In genomic region chr17:35917463-35918251, GRCm38 (mm10) we compare ENCODE assay signal across 7 mouse cellular contexts. TPM values are rescaled to one million over a fixed set of nuclear protein-coding genes. Genes with fewer than 3 reads are reported as not detected.
DNase-seq lines count a peak whose midpoint lies in the region; ATAC-seq and TF ChIP-seq lines count a peak whose summit lies in the region.

No protein-coding gene starts in this region.

- H3K79me2 ChIP-seq in MEL (ENCODE audit: control insufficient read depth, insufficient read depth, low read length, poor library complexity) = peaks cover 53% of the 10 kb centered on the region

- TF ChIP-seq POLR2A in MEL (IDR thresholded peaks at IDR 0.05; ENCODE audit: control insufficient read depth in 1 of 2, insufficient read depth in 1 of 2, low read depth in 1 of 2, low read length in 2 of 2, poor library complexity in 1 of 2) = peak; percentile 25 to 55; a peak in 1 of 4 replicates
- peak; percentile 38 for TF ChIP-seq POLR2A in small intestine, adult 2 months (IDR thresholded peaks at IDR 0.05; ENCODE audit: low read depth, low read length)

- WGBS in heart, embryonic 15.5 days = 0% methylated on average over 13 of the region's 13 CpGs
- under 1% methylated on average over 13 of the region's 13 CpGs for WGBS in small intestine, adult 2 months

- ATAC-seq in heart, embryonic 15.5 days (replicated peaks; ENCODE audit: insufficient number of reproducible peaks, insufficient read depth, low FRiP score, low read depth) = no peak

- H3K4me1 ChIP-seq in MEL (ENCODE audit: control insufficient read depth in 1 of 2, insufficient read depth in 2 of 2, low read length in 2 of 2) = peaks cover 9 to 38% of the 10 kb centered on the region in 2 experiments
- H3K4me1 ChIP-seq in heart, embryonic 15.5 days (replicated peaks) = peaks cover 41% of the 10 kb centered on the region
- H3K4me1 ChIP-seq in small intestine, adult 2 months (ENCODE audit: control insufficient read depth, insufficient read depth, insufficient read length, low read length) = peaks cover 17% of the 10 kb centered on the region

- no peak for TF ChIP-seq RAD21 in MEL (IDR thresholded peaks at IDR 0.05; ENCODE audit: low read depth, low read length)

- H3K9ac ChIP-seq in MEL (ENCODE audit: control insufficient read depth, low read depth, low read length, poor library complexity, severe bottlenecking) = peak overlapping the region; percentile 97
- peak overlapping the region; percentile 86 for H3K9ac ChIP-seq in heart, embryonic 15.5 days

- TF ChIP-seq EP300 in MEL (IDR thresholded peaks at IDR 0.05; ENCODE audit: low read depth in 1 of 2, low read length in 2 of 2) = no peak

- H3K27me3 ChIP-seq in MEL (ENCODE audit: control insufficient read depth in 1 of 2, insufficient read depth in 2 of 2, low read length in 2 of 2) = no peaks in the 10 kb centered on the region
- H3K27me3 ChIP-seq in heart, embryonic 15.5 days = no peaks in the 10 kb centered on the region
- H3K27me3 ChIP-seq in small intestine, adult 2 months (ENCODE audit: control insufficient read depth, insufficient read depth, low read length) = no peaks in the 10 kb centered on the region

- H3K36me3 ChIP-seq in MEL (ENCODE audit: control insufficient read depth in 1 of 2, insufficient read depth in 2 of 2, low read length in 2 of 2) = peaks cover 0 to 39% of the 10 kb centered on the region in 2 experiments
- H3K36me3 ChIP-seq in heart, embryonic 15.5 days = peaks cover 19% of the 10 kb centered on the region
- H3K36me3 ChIP-seq in small intestine, adult 2 months (ENCODE audit: control insufficient read depth, insufficient read depth, low read length) = peaks cover 23% of the 10 kb centered on the region

- H3K27ac ChIP-seq in MEL (ENCODE audit: control insufficient read depth, low read depth, low read length) = peak overlapping the region; percentile 98
- H3K27ac ChIP-seq in heart, embryonic 15.5 days = peak overlapping the region; percentile 97
- H3K27ac ChIP-seq in small intestine, adult 2 months (ENCODE audit: insufficient read depth, low read depth, low read length) = peak overlapping the region; percentile 97

- peak overlapping the region; percentile 78 for H3K4me2 ChIP-seq in heart, embryonic 15.5 days

- no peak for TF ChIP-seq CTCF in MEL (IDR thresholded peaks at IDR 0.05 in 2 of 3, conservative IDR thresholded peaks at IDR 0.05 in 1 of 3; ENCODE audit: control insufficient read depth in 1 of 3, insufficient read depth in 1 of 3, low read depth in 2 of 3, low read length in 3 of 3, poor library complexity in 1 of 3, severe bottlenecking in 1 of 3)
- no peak for TF ChIP-seq CTCF in small intestine, adult 2 months (IDR thresholded peaks at IDR 0.05; ENCODE audit: extremely low read depth, insufficient read length, insufficient replicate concordance, low read depth, low read length)

- peak; percentile 74 for DNase-seq in CD4-positive helper T cell, adult 2 months (ENCODE audit: low read depth, low spot score)
- peak; percentile 79 for DNase-seq in MEL (ENCODE audit: low read depth, low spot score)
- DNase-seq in embryo, embryonic 11 days = peak; percentile 71
- DNase-seq in layer of hippocampus, adult 11-12 months (ENCODE audit: low spot score) = peak; percentile 68
- DNase-seq in lung, postnatal 10 days = peak; percentile 74

- peak overlapping the region; percentile 71 to 95 for H3K4me3 ChIP-seq in MEL (ENCODE audit: control insufficient read depth in 1 of 2, insufficient read depth in 1 of 2, low read depth in 2 of 2, low read length in 2 of 2)
- H3K4me3 ChIP-seq in heart, embryonic 15.5 days = peak overlapping the region; percentile 83
- peak overlapping the region; percentile 81 for H3K4me3 ChIP-seq in small intestine, adult 2 months (ENCODE audit: low read depth, low read length)

- no peaks in the 10 kb centered on the region for H3K9me3 ChIP-seq in MEL (replicated peaks; ENCODE audit: insufficient read depth, low read length)
- no peaks in the 10 kb centered on the region for H3K9me3 ChIP-seq in heart, embryonic 15.5 days (replicated peaks)

TF ChIP-seq in MEL, 35 proteins besides CTCF, POLR2A, EP300 and RAD21:
- TF ChIP-seq ZMIZ1 (IDR thresholded peaks at IDR 0.05; ENCODE audit: low read depth, low read length) (no peak), POLR2AphosphoS5 (IDR thresholded peaks at IDR 0.05; ENCODE audit: borderline replicate concordance, low read depth, low read length) (peak; percentile 81; the same call in 1 of the 2 replicates), MXI1 (IDR thresholded peaks at IDR 0.05; ENCODE audit: low read depth, low read length) (no peak), JUND (IDR thresholded peaks at IDR 0.05; ENCODE audit: low read depth, low read length) (no peak), UBTF (IDR thresholded peaks at IDR 0.05; ENCODE audit: borderline replicate concordance, insufficient read depth, low read depth, low read length) (0 out of 2 replicates have a peak, but pooled peaks have one; percentile 38)
TF ChIP-seq in MEL: peak in this region for 2.

RNA-seq across cellular contexts. Expression of gene Ppp1r10, which starts 1.4 kb away (rescaled TPM):
- total RNA-seq in MEL (2012; rRNA removed) = 24.2 and 25.3 TPM in 2 replicates
- polyA plus RNA-seq in MEL (2012; ENCODE audit: insufficient read depth in 1 of 2, insufficient read length in 2 of 2, low read depth in 1 of 2, low replicate concordance in 2 of 2, missing spikeins in 1 of 2) = 10 to 100 TPM in 1 of 2 experiments, not detected in 1; 61.4 TPM
- polyA plus RNA-seq in heart, embryonic 15.5 days (2015; fragmentation: Nextera tagmentation; extraction: Ambion mirVana) = 26.5 and 28.1 TPM in 2 replicates
- polyA plus RNA-seq in small intestine, adult 2 months (2012; rRNA removed) = 15.1 and 33.3 TPM in 2 replicates

RNA-seq across cellular contexts. Expression of gene Mrps18b, which starts 1.5 kb away (rescaled TPM):
- 149 and 179 TPM in 2 replicates for total RNA-seq in MEL (2012; rRNA removed)
- polyA plus RNA-seq in MEL (2012; ENCODE audit: insufficient read depth in 1 of 2, insufficient read length in 2 of 2, low read depth in 1 of 2, low replicate concordance in 2 of 2, missing spikeins in 1 of 2) = 100 to 1,000 TPM in 1 of 2 experiments, not detected in 1; 239 TPM
- polyA plus RNA-seq in heart, embryonic 15.5 days (2015; fragmentation: Nextera tagmentation; extraction: Ambion mirVana) = 64.2 and 69.2 TPM in 2 replicates
- polyA plus RNA-seq in small intestine, adult 2 months (2012; rRNA removed) = 49.0 and 63.4 TPM in 2 replicates

RNA-seq across cellular contexts. Expression of gene Atat1, which starts 7.8 kb away (rescaled TPM):
- total RNA-seq in MEL (2012; rRNA removed) = 4.4 and 4.6 TPM in 2 replicates
- polyA plus RNA-seq in MEL (2012; ENCODE audit: insufficient read depth in 1 of 2, insufficient read length in 2 of 2, low read depth in 1 of 2, low replicate concordance in 2 of 2, missing spikeins in 1 of 2) = 10 to 100 TPM in 1 of 2 experiments, not detected in 1; 14.4 TPM
- 38.7 and 50.7 TPM in 2 replicates for polyA plus RNA-seq in heart, embryonic 15.5 days (2015; fragmentation: Nextera tagmentation; extraction: Ambion mirVana)
- polyA plus RNA-seq in small intestine, adult 2 months (2012; rRNA removed) = 24.7 and 56.1 TPM in 2 replicates

RNA-seq across cellular contexts. Expression of gene 2310061I04Rik, which starts 20.4 kb away (rescaled TPM):
- 10.9 and 11.4 TPM in 2 replicates for total RNA-seq in MEL (2012; rRNA removed)
- polyA plus RNA-seq in MEL (2012; ENCODE audit: insufficient read depth in 1 of 2, insufficient read length in 2 of 2, low read depth in 1 of 2, low replicate concordance in 2 of 2, missing spikeins in 1 of 2) = 100 to 1,000 TPM in 1 of 2 experiments, not detected in 1; 106 TPM
- polyA plus RNA-seq in heart, embryonic 15.5 days (2015; fragmentation: Nextera tagmentation; extraction: Ambion mirVana) = 23.9 and 27.6 TPM in 2 replicates
- 82.8 and 142 TPM in 2 replicates for polyA plus RNA-seq in small intestine, adult 2 months (2012; rRNA removed)

RNA-seq across cellular contexts. Expression of gene Dhx16, which starts 38.0 kb away (rescaled TPM):
- 75.4 and 79.2 TPM in 2 replicates for total RNA-seq in MEL (2012; rRNA removed)
- polyA plus RNA-seq in MEL (2012; ENCODE audit: insufficient read depth in 1 of 2, insufficient read length in 2 of 2, low read depth in 1 of 2, low replicate concordance in 2 of 2, missing spikeins in 1 of 2) = 100 to 1,000 TPM in 1 of 2 experiments, not detected in 1; 101 TPM
- polyA plus RNA-seq in heart, embryonic 15.5 days (2015; fragmentation: Nextera tagmentation; extraction: Ambion mirVana) = 19.7 and 31.1 TPM in 2 replicates
- polyA plus RNA-seq in small intestine, adult 2 months (2012; rRNA removed) = 47.0 and 64.3 TPM in 2 replicates
